Mouse (Mus musculus): ENCODE measurements around the gene Gm136. TPM values are rescaled to one million over a fixed set of nuclear protein-coding genes. Genes with fewer than 3 reads are reported as not detected.
"Not testable (repeated sequence)": the region's sequence is repeated elsewhere in the genome, so short reads cannot be mapped to it uniquely, and the experiment has no call there.

Gm136 gene
- polyA plus RNA-seq, 1 experiment from 2014 or later = not detected

GRCm38 (mm10) chr4:34771652-34772371, 15.7 kb upstream of the Gm136 start:
- 19% methylated on average over 8 of the region's 8 CpGs for WGBS
- Histone ChIP-seq H3K4me1 (replicated peaks) (no peaks in the 10 kb centered on the region), H3K4me2 (no peak overlapping the region), H3K4me3 (no peak overlapping the region), H3K27me3 (no peaks in the 10 kb centered on the region), H3K9ac (no peak overlapping the region), H3K36me3 (peaks cover 25% of the 10 kb centered on the region), H3K27ac (no peak overlapping the region), H3K9me3 (replicated peaks) (no peaks in the 10 kb centered on the region)
- ATAC-seq (replicated peaks; ENCODE audit: insufficient number of reproducible peaks, insufficient read depth, low FRiP score, low read depth) = no peak

- Histone ChIP-seq H3K9ac (no peak overlapping the region), H3K4me2 (no peak overlapping the region), H3K4me1 (replicated peaks) (no peaks in the 10 kb centered on the region; the same call in 1 of the 2 replicates), H3K36me3 (no peaks in the 10 kb centered on the region), H3K9me3 (replicated peaks) (no peaks in the 10 kb centered on the region), H3K4me3 (no peak overlapping the region), H3K27ac (no peak overlapping the region), H3K27me3 (no peaks in the 10 kb centered on the region)
- ATAC-seq (replicated peaks; ENCODE audit: insufficient number of reproducible peaks, insufficient read depth, low FRiP score, low read depth) = no peak
- 28% methylated on average over 6 of the region's 6 CpGs for WGBS
Measured at GRCm38 (mm10) chr4:34749236-34749635, 6.8 kb downstream of the Gm136 start.

- H3K4me3 ChIP-seq = no peak overlapping the region
- H3K27ac ChIP-seq = no peak overlapping the region
- WGBS = 67% methylated on average over 3 of the region's 3 CpGs
- H3K27me3 ChIP-seq = 0 out of 2 replicates have a peak, but pooled peaks cover 3% of the 10 kb centered on the region
- H3K9me3 ChIP-seq (replicated peaks) = no peaks in the 10 kb centered on the region
- H3K4me1 ChIP-seq (replicated peaks) = peaks cover 7% of the 10 kb centered on the region
- no peaks in the 10 kb centered on the region for H3K36me3 ChIP-seq
- ATAC-seq (replicated peaks; ENCODE audit: insufficient number of reproducible peaks, insufficient read depth, low FRiP score, low read depth) = no peak
- no peak overlapping the region for H3K9ac ChIP-seq
- H3K4me2 ChIP-seq = no peak overlapping the region
Measured at GRCm38 (mm10) chr4:34734461-34734860, 21.6 kb downstream of the Gm136 start.

GRCm38 (mm10) chr4:34733415-34733814, 22.6 kb downstream of the Gm136 start:
- not testable (repeated sequence) for H3K27ac ChIP-seq; H3K4me2 ChIP-seq; ATAC-seq (replicated peaks; ENCODE audit: insufficient number of reproducible peaks, insufficient read depth, low FRiP score, low read depth); H3K9ac ChIP-seq; H3K4me1 ChIP-seq (replicated peaks); H3K27me3 ChIP-seq; H3K4me3 ChIP-seq; H3K9me3 ChIP-seq (replicated peaks); H3K36me3 ChIP-seq
- 21% methylated on average over 2 of the region's 2 CpGs for WGBS

GRCm38 (mm10) chr4:34729851-34730341, 26.2 kb downstream of the Gm136 start, which contains the start of gene Cfap206:
Gene Cfap206 (minus strand): TSS chr4:34730206.
- 0 out of 2 replicates have a peak, but pooled peaks cover 3% of the 10 kb centered on the region for H3K27me3 ChIP-seq
- H3K4me2 ChIP-seq = peak within 1 kb of the TSS; percentile 95
- H3K9me3 ChIP-seq (replicated peaks) = no peaks in the 10 kb centered on the region
- WGBS = under 1% methylated on average over 38 of the region's 38 CpGs
- H3K36me3 ChIP-seq = no peaks in the 10 kb centered on the region
- H3K9ac ChIP-seq = peak within 1 kb of the TSS; percentile 49; the same call in 1 of the 2 replicates
- peaks cover 7% of the 10 kb centered on the region for H3K4me1 ChIP-seq (replicated peaks)
- peak within 1 kb of the TSS; percentile 60 for H3K4me3 ChIP-seq
- ATAC-seq (replicated peaks; ENCODE audit: insufficient number of reproducible peaks, insufficient read depth, low FRiP score, low read depth) = peak; percentile 90
- no peak within 1 kb of the TSS for H3K27ac ChIP-seq

- H3K9ac ChIP-seq; H3K4me2 ChIP-seq; ATAC-seq (replicated peaks; ENCODE audit: insufficient number of reproducible peaks, insufficient read depth, low FRiP score, low read depth); H3K27ac ChIP-seq; H3K27me3 ChIP-seq; H3K4me3 ChIP-seq; H3K4me1 ChIP-seq (replicated peaks); H3K36me3 ChIP-seq; H3K9me3 ChIP-seq (replicated peaks): not testable (repeated sequence)
- WGBS = 86% methylated on average over 3 of the region's 3 CpGs
Measured at GRCm38 (mm10) chr4:34725710-34726109, 30.4 kb downstream of the Gm136 start.

- no peak for ATAC-seq (replicated peaks; ENCODE audit: insufficient number of reproducible peaks, insufficient read depth, low FRiP score, low read depth)
- H3K9me3 ChIP-seq (replicated peaks) = no peaks in the 10 kb centered on the region
- H3K27me3 ChIP-seq = no peaks in the 10 kb centered on the region
- no peaks in the 10 kb centered on the region for H3K4me1 ChIP-seq (replicated peaks)
- H3K27ac ChIP-seq = no peak overlapping the region
- no peaks in the 10 kb centered on the region for H3K36me3 ChIP-seq
- H3K9ac ChIP-seq = no peak overlapping the region
- H3K4me2 ChIP-seq = no peak overlapping the region
- 65% methylated on average over 4 of the region's 4 CpGs for WGBS
- H3K4me3 ChIP-seq = no peak overlapping the region
Measured at GRCm38 (mm10) chr4:34724306-34724705, 31.8 kb downstream of the Gm136 start.

GRCm38 (mm10) chr4:34723186-34723585, 32.9 kb downstream of the Gm136 start:
- no peak overlapping the region for H3K4me2 ChIP-seq
- WGBS = 62% methylated on average over 4 of the region's 4 CpGs
- H3K9me3 ChIP-seq (replicated peaks) = no peaks in the 10 kb centered on the region
- no peak overlapping the region for H3K4me3 ChIP-seq
- H3K27ac ChIP-seq = no peak overlapping the region
- H3K4me1 ChIP-seq (replicated peaks) = no peaks in the 10 kb centered on the region
- H3K27me3 ChIP-seq = no peaks in the 10 kb centered on the region
- H3K9ac ChIP-seq = no peak overlapping the region
- no peaks in the 10 kb centered on the region for H3K36me3 ChIP-seq
- no peak for ATAC-seq (replicated peaks; ENCODE audit: insufficient number of reproducible peaks, insufficient read depth, low FRiP score, low read depth)

GRCm38 (mm10) chr4:34720127-34720895, 35.8 kb downstream of the Gm136 start:
- no peaks in the 10 kb centered on the region for H3K36me3 ChIP-seq
- no peaks in the 10 kb centered on the region for H3K4me1 ChIP-seq (replicated peaks)
- H3K27ac ChIP-seq = no peak overlapping the region
- no peak overlapping the region for H3K4me3 ChIP-seq
- H3K4me2 ChIP-seq = no peak overlapping the region
- H3K9ac ChIP-seq = no peak overlapping the region
- no peak for ATAC-seq (replicated peaks; ENCODE audit: insufficient number of reproducible peaks, insufficient read depth, low FRiP score, low read depth)
- no peaks in the 10 kb centered on the region for H3K9me3 ChIP-seq (replicated peaks)
- 84% methylated on average over 7 of the region's 7 CpGs for WGBS
- no peaks in the 10 kb centered on the region for H3K27me3 ChIP-seq

- H3K27me3 ChIP-seq = no peaks in the 10 kb centered on the region
- H3K9me3 ChIP-seq (replicated peaks) = no peaks in the 10 kb centered on the region
- no peaks in the 10 kb centered on the region for H3K4me1 ChIP-seq (replicated peaks)
- WGBS = 91% methylated on average over 12 of the region's 12 CpGs
- no peak overlapping the region for H3K9ac ChIP-seq
- H3K27ac ChIP-seq = no peak overlapping the region
- no peaks in the 10 kb centered on the region for H3K36me3 ChIP-seq
- H3K4me3 ChIP-seq = no peak overlapping the region
- H3K4me2 ChIP-seq = no peak overlapping the region
- no peak for ATAC-seq (replicated peaks; ENCODE audit: insufficient number of reproducible peaks, insufficient read depth, low FRiP score, low read depth)
Measured at GRCm38 (mm10) chr4:34719421-34719820, 36.6 kb downstream of the Gm136 start.

- no peaks in the 10 kb centered on the region for H3K36me3 ChIP-seq
- no peaks in the 10 kb centered on the region for H3K9me3 ChIP-seq (replicated peaks)
- H3K4me2 ChIP-seq = no peak overlapping the region
- no peak overlapping the region for H3K4me3 ChIP-seq
- no peaks in the 10 kb centered on the region for H3K4me1 ChIP-seq (replicated peaks)
- no peak overlapping the region for H3K27ac ChIP-seq
- H3K27me3 ChIP-seq = no peaks in the 10 kb centered on the region
- H3K9ac ChIP-seq = no peak overlapping the region
- no peak for ATAC-seq (replicated peaks; ENCODE audit: insufficient number of reproducible peaks, insufficient read depth, low FRiP score, low read depth)
- 88% methylated on average over 1 of the region's 1 CpGs for WGBS
Measured at GRCm38 (mm10) chr4:34715062-34715461, 41.0 kb downstream of the Gm136 start.
